Mouse (Mus musculus): ENCODE measurements around the gene Mgrn1. TPM values are rescaled to one million over a fixed set of nuclear protein-coding genes. Genes with fewer than 3 reads are reported as not detected.

Mgrn1 gene
- total and polyA plus RNA-seq, 3 experiments: 8.4 to 25.0 TPM; not detected in 1

GRCm38 (mm10) chr16:4964731-4965391, 78.8 kb downstream of the Mgrn1 start:
- Histone ChIP-seq H3K27me3 (ENCODE audit: control insufficient read depth in 1 of 2, insufficient read depth in 2 of 2, low read length in 2 of 2) (no peaks in the 10 kb centered on the region), H3K4me3 (ENCODE audit: control insufficient read depth in 1 of 2, insufficient read depth in 1 of 2, low read depth in 2 of 2, low read length in 2 of 2) (peak overlapping the region; percentile 81 to 92), H3K79me2 (ENCODE audit: control insufficient read depth, insufficient read depth, low read length, poor library complexity) (peaks cover 17% of the 10 kb centered on the region), H3K36me3 (ENCODE audit: control insufficient read depth in 1 of 2, insufficient read depth in 2 of 2, low read length in 2 of 2) (peaks cover 0 to 5% of the 10 kb centered on the region in 2 experiments; a peak in 1 of 4 replicates), H3K27ac (ENCODE audit: control insufficient read depth, low read depth, low read length) (peak overlapping the region; percentile 56), H3K9me3 (replicated peaks; ENCODE audit: insufficient read depth, low read length) (no peaks in the 10 kb centered on the region), H3K4me1 (ENCODE audit: control insufficient read depth in 1 of 2, insufficient read depth in 2 of 2, low read length in 2 of 2) (peaks cover 0 to 13% of the 10 kb centered on the region in 2 experiments; a peak in 1 of 4 replicates), H3K9ac (ENCODE audit: control insufficient read depth, low read depth, low read length, poor library complexity, severe bottlenecking) (peak overlapping the region; percentile 82)
- TF ChIP-seq TCF12 (IDR thresholded peaks at IDR 0.05; ENCODE audit: low read depth, low read length) (0 out of 2 replicates have a peak, but pooled peaks have one; percentile 2), SIN3A (IDR thresholded peaks at IDR 0.05; ENCODE audit: low read length) (peak; percentile 12), CHD2 (IDR thresholded peaks at IDR 0.05; ENCODE audit: low read length) (no peak)
- DNase-seq (ENCODE audit: low read depth, low spot score): peak; percentile 69

- H3K4me1 ChIP-seq (ENCODE audit: control insufficient read depth in 1 of 2, insufficient read depth in 2 of 2, low read length in 2 of 2): peaks cover 0 to 13% of the 10 kb centered on the region in 2 experiments; a peak in 1 of 4 replicates
- H3K27me3 ChIP-seq (ENCODE audit: control insufficient read depth in 1 of 2, insufficient read depth in 2 of 2, low read length in 2 of 2): no peaks in the 10 kb centered on the region
Measured at GRCm38 (mm10) chr16:4965392-4966129, 79.5 kb downstream of the Mgrn1 start.

GRCm38 (mm10) chr16:4968426-4968825, 82.4 kb downstream of the Mgrn1 start:
- H3K9me3 ChIP-seq (replicated peaks; ENCODE audit: insufficient read depth, low read length): no peaks in the 10 kb centered on the region
- peaks cover 0 to 7% of the 10 kb centered on the region in 2 experiments; a peak in 1 of 4 replicates for H3K4me1 ChIP-seq (ENCODE audit: control insufficient read depth in 1 of 2, insufficient read depth in 2 of 2, low read length in 2 of 2)
- peaks cover 0 to 2% of the 10 kb centered on the region in 2 experiments; a peak in 1 of 4 replicates for H3K36me3 ChIP-seq (ENCODE audit: control insufficient read depth in 1 of 2, insufficient read depth in 2 of 2, low read length in 2 of 2)
- no peaks in the 10 kb centered on the region for H3K27me3 ChIP-seq (ENCODE audit: control insufficient read depth in 1 of 2, insufficient read depth in 2 of 2, low read length in 2 of 2)
- H3K27ac ChIP-seq (ENCODE audit: control insufficient read depth, low read depth, low read length): no peak overlapping the region
- TF ChIP-seq ZC3H11A (IDR thresholded peaks at IDR 0.05; ENCODE audit: low read depth, low read length): no peak
- TF ChIP-seq RCOR1 (IDR thresholded peaks at IDR 0.05; ENCODE audit: low read depth, low read length): no peak
- no peak for TF ChIP-seq CHD1 (IDR thresholded peaks at IDR 0.05; ENCODE audit: low read depth, low read length)
- TF ChIP-seq CTCF (IDR thresholded peaks at IDR 0.05 in 2 of 3, conservative IDR thresholded peaks at IDR 0.05 in 1 of 3; ENCODE audit: control insufficient read depth in 1 of 3, insufficient read depth in 1 of 3, low read depth in 2 of 3, low read length in 3 of 3, poor library complexity in 1 of 3, severe bottlenecking in 1 of 3): no peak
- TF ChIP-seq SIN3A (IDR thresholded peaks at IDR 0.05; ENCODE audit: low read length): no peak
- no peak for TF ChIP-seq GABPA (IDR thresholded peaks at IDR 0.05; ENCODE audit: low read depth, low read length)
- no peak for TF ChIP-seq ZMIZ1 (IDR thresholded peaks at IDR 0.05; ENCODE audit: low read depth, low read length)
- DNase-seq (ENCODE audit: low read depth, low spot score): no peak
- peaks cover 5% of the 10 kb centered on the region for H3K79me2 ChIP-seq (ENCODE audit: control insufficient read depth, insufficient read depth, low read length, poor library complexity)
- no peak overlapping the region for H3K9ac ChIP-seq (ENCODE audit: control insufficient read depth, low read depth, low read length, poor library complexity, severe bottlenecking)
- H3K4me3 ChIP-seq (ENCODE audit: control insufficient read depth in 1 of 2, insufficient read depth in 1 of 2, low read depth in 2 of 2, low read length in 2 of 2): no peak overlapping the region

More at GRCm38 (mm10) chr16:4965392-4966129, 79.5 kb downstream of the Mgrn1 start:
- TF ChIP-seq CTCF (IDR thresholded peaks at IDR 0.05 in 2 of 3, conservative IDR thresholded peaks at IDR 0.05 in 1 of 3; ENCODE audit: control insufficient read depth in 1 of 3, insufficient read depth in 1 of 3, low read depth in 2 of 3, low read length in 3 of 3, poor library complexity in 1 of 3, severe bottlenecking in 1 of 3) (no peak), EP300 (IDR thresholded peaks at IDR 0.05; ENCODE audit: low read depth in 1 of 2, low read length in 2 of 2) (no peak), GATA1 (IDR thresholded peaks at IDR 0.05; ENCODE audit: low read depth, low read length) (no peak), E2F4 (IDR thresholded peaks at IDR 0.05; ENCODE audit: borderline replicate concordance, low read depth, low read length) (no peak), BHLHE40 (IDR thresholded peaks at IDR 0.05; ENCODE audit: borderline replicate concordance, low read depth, low read length) (no peak), ETS1 (IDR thresholded peaks at IDR 0.05; ENCODE audit: low read depth, low read length) (no peak)
- no peaks in the 10 kb centered on the region for H3K9me3 ChIP-seq (replicated peaks; ENCODE audit: insufficient read depth, low read length)
- H3K9ac ChIP-seq (ENCODE audit: control insufficient read depth, low read depth, low read length, poor library complexity, severe bottlenecking): peak overlapping the region; percentile 82
- H3K79me2 ChIP-seq (ENCODE audit: control insufficient read depth, insufficient read depth, low read length, poor library complexity): peaks cover 17% of the 10 kb centered on the region
- no peak overlapping the region for H3K27ac ChIP-seq (ENCODE audit: control insufficient read depth, low read depth, low read length)
- H3K4me3 ChIP-seq (ENCODE audit: control insufficient read depth in 1 of 2, insufficient read depth in 1 of 2, low read depth in 2 of 2, low read length in 2 of 2): peak overlapping the region; percentile 81 to 92
- peaks cover 0 to 5% of the 10 kb centered on the region in 2 experiments; a peak in 1 of 4 replicates for H3K36me3 ChIP-seq (ENCODE audit: control insufficient read depth in 1 of 2, insufficient read depth in 2 of 2, low read length in 2 of 2)
- no peak for DNase-seq (ENCODE audit: low read depth, low spot score)
